Mouse (Mus musculus) heart, adult 2 months (tissue): ENCODE results near the gene Zfp511.

Experiments used
- CTCF ChIP-seq: fragments of 200-600 bp; IDR thresholded peaks from 2 replicates; pipeline ENCODE4 v1.8.1; 2022; ENCODE audit warnings: antibody characterized with exemption, mild to moderate bottlenecking, moderate library complexity
- EP300 ChIP-seq: fragments of 200-500 bp; IDR thresholded peaks from 2 replicates; pipeline ENCODE4 v1.6.1; 2011; ENCODE audit warnings: low read depth, low read length, control low read depth; ENCODE audit not compliant: insufficient read depth

- TF ChIP-seq EP300 (no peak), CTCF (no peak)
Measured at GRCm38 (mm10) chr7:140011336-140011735, 24.9 kb upstream of the Zfp511 start.
